Mouse (Mus musculus) forebrain, postnatal 0 days (tissue): ENCODE measurements around the gene Ppm1b. TPM values are rescaled to one million over a fixed set of nuclear protein-coding genes. Genes with fewer than 3 reads are reported as not detected.

Source experiments
- ATAC-seq: fragments of 200-750 bp; cut with Nextera tagmentation; 2 replicates; pipeline ENCODE4 v1.8.0; 2017; ENCODE audit warnings: mild to moderate bottlenecking, moderate library complexity
- DNase-seq: peaks from one replicate; pipeline ENCODE4 v3.0.0-alpha.2; 2015
- H3K27ac ChIP-seq: fragments of 300-500 bp; sonication (generic); 2 replicates; pipeline ENCODE4 v1.5.1; 2014; ENCODE audit warnings: low read depth, mild to moderate bottlenecking, antibody characterized with exemption, low read length, moderate library complexity, mixed read lengths
- H3K27me3 ChIP-seq: fragments of 300-500 bp; sonication (generic); 2 replicates; pipeline ENCODE4 v1.6.1; 2014; ENCODE audit warnings: mild to moderate bottlenecking, low read length, mixed read lengths; ENCODE audit not compliant: insufficient read depth
- H3K36me3 ChIP-seq: fragments of 300-500 bp; sonication (generic); 2 replicates; pipeline ENCODE4 v1.6.1; 2014; ENCODE audit warnings: mild to moderate bottlenecking, moderate library complexity; ENCODE audit not compliant: insufficient read depth
- H3K4me1 ChIP-seq: fragments of 300-500 bp; sonication (generic); 2 replicates; pipeline ENCODE4 v1.6.1; 2014; ENCODE audit warnings: antibody characterized with exemption; ENCODE audit not compliant: insufficient read depth
- H3K4me2 ChIP-seq: fragments of 300-500 bp; sonication (generic); 2 replicates; pipeline ENCODE4 v1.6.1; 2014; ENCODE audit warnings: low read depth, mild to moderate bottlenecking, moderate library complexity
- H3K4me3 ChIP-seq: fragments of 300-500 bp; sonication (generic); 2 replicates; pipeline ENCODE4 v1.5.1; 2014; ENCODE audit warnings: low read depth, low read length, mixed read lengths
- H3K9ac ChIP-seq: fragments of 300-500 bp; sonication (generic); 2 replicates; pipeline ENCODE4 v1.6.1; 2014; ENCODE audit warnings: mild to moderate bottlenecking
- H3K9me3 ChIP-seq: fragments of 300-500 bp; sonication (generic); 2 replicates; pipeline ENCODE4 v1.6.1; 2016; ENCODE audit warnings: low read length
- CTCF ChIP-seq: sonication (generic); IDR thresholded peaks from 2 replicates; pipeline ENCODE4 v1.5.1; 2016; ENCODE audit warnings: antibody characterized with exemption, control low read depth, low read depth
- WGBS: fragments of 180-500 bp; shearing (Covaris S2); extraction: QIAGEN DNeasy Blood & Tissue Kit; methylation state at CpG from one replicate; pipeline ENCODE4 v1.1.7; 2014; 5-methylcytosine and 5-hydroxymethylcytosine counted together
- polyA plus RNA-seq: library from polyadenylated mRNA; unstranded; fragments of >200 nt; fragmentation: Nextera tagmentation; extraction: Ambion mirVana; gene quantifications from 2 replicates; pipeline ENCODE4 v1.2.1, GENCODE M21; 2015
- total RNA-seq: library from RNA; depleted of rRNA; stranded (reverse); fragments of >200 nt; gene quantifications from 2 replicates; pipeline ENCODE4 v1.2.3, GENCODE M21; 2014

Gene Ppm1b
- total and polyA plus RNA-seq, 2 experiments from 2014 or later, result 62.9 to 68.8 TPM

- 93% methylated on average over 8 of the region's 8 CpGs for WGBS
- Histone ChIP-seq H3K9ac (no peak overlapping the region), H3K4me3 (no peak overlapping the region), H3K4me1 (no peaks in the 10 kb centered on the region), H3K4me2 (no peak overlapping the region), H3K27ac (no peak overlapping the region), H3K36me3 (no peaks in the 10 kb centered on the region), H3K27me3 (no peaks in the 10 kb centered on the region), H3K9me3 (no peaks in the 10 kb centered on the region)
- ATAC-seq (no peak), DNase-seq (no peak)
- TF ChIP-seq CTCF, result no peak
These were observed 67.7 kb downstream of the Ppm1b start for GRCm38 (mm10) chr17:85024237-85024636.

- no peaks in the 10 kb centered on the region for H3K27me3 ChIP-seq
- no peak overlapping the region for H3K4me3 ChIP-seq
- ATAC-seq (no peak), DNase-seq (no peak)
- H3K36me3 ChIP-seq, result no peaks in the 10 kb centered on the region
- H3K4me2 ChIP-seq, result no peak overlapping the region
- no peaks in the 10 kb centered on the region for H3K9me3 ChIP-seq
- WGBS, result 94% methylated on average over 6 of the region's 6 CpGs
- H3K27ac ChIP-seq, result no peak overlapping the region
- H3K9ac ChIP-seq, result no peak overlapping the region
- no peaks in the 10 kb centered on the region for H3K4me1 ChIP-seq
- TF ChIP-seq CTCF, result no peak
These were observed 68.6 kb downstream of the Ppm1b start for GRCm38 (mm10) chr17:85025151-85025550.

- Histone ChIP-seq H3K27ac (no peak overlapping the region), H3K9ac (no peak overlapping the region), H3K9me3 (no peaks in the 10 kb centered on the region), H3K27me3 (no peaks in the 10 kb centered on the region), H3K36me3 (no peaks in the 10 kb centered on the region), H3K4me3 (no peak overlapping the region), H3K4me2 (no peak overlapping the region), H3K4me1 (no peaks in the 10 kb centered on the region)
- no peak for DNase-seq
- 93% methylated on average over 6 of the region's 6 CpGs for WGBS
- no peak for ATAC-seq
- no peak for TF ChIP-seq CTCF
These were observed 69.9 kb downstream of the Ppm1b start for GRCm38 (mm10) chr17:85026436-85026835.

GRCm38 (mm10) chr17:85027247-85027646, 70.7 kb downstream of the Ppm1b start:
- TF ChIP-seq CTCF, result no peak
- H3K9me3 ChIP-seq, result no peaks in the 10 kb centered on the region
- no peak overlapping the region for H3K9ac ChIP-seq
- H3K4me1 ChIP-seq, result no peaks in the 10 kb centered on the region
- 89% methylated on average over 3 of the region's 3 CpGs for WGBS
- no peaks in the 10 kb centered on the region for H3K36me3 ChIP-seq
- no peak for ATAC-seq
- H3K4me3 ChIP-seq, result no peak overlapping the region
- H3K4me2 ChIP-seq, result no peak overlapping the region
- DNase-seq, result no peak
- no peak overlapping the region for H3K27ac ChIP-seq
- H3K27me3 ChIP-seq, result no peaks in the 10 kb centered on the region

GRCm38 (mm10) chr17:85028093-85028739, 71.7 kb downstream of the Ppm1b start, which contains the start of gene Slc3a1:
Gene Slc3a1 (plus strand): TSS chr17:85028376.
- Histone ChIP-seq H3K4me2 (no peak within 1 kb of the TSS), H3K9me3 (no peaks in the 10 kb centered on the region), H3K4me3 (no peak within 1 kb of the TSS), H3K27ac (no peak within 1 kb of the TSS), H3K36me3 (no peaks in the 10 kb centered on the region), H3K4me1 (no peaks in the 10 kb centered on the region), H3K27me3 (no peaks in the 10 kb centered on the region), H3K9ac (no peak within 1 kb of the TSS)
- DNase-seq (no peak), ATAC-seq (no peak)
- no peak for TF ChIP-seq CTCF
- 80% methylated on average over 20 of the region's 20 CpGs for WGBS

- no peaks in the 10 kb centered on the region for H3K4me1 ChIP-seq
- H3K9me3 ChIP-seq, result no peaks in the 10 kb centered on the region
- no peak for TF ChIP-seq CTCF
- H3K36me3 ChIP-seq, result no peaks in the 10 kb centered on the region
- no peak overlapping the region for H3K4me2 ChIP-seq
- H3K9ac ChIP-seq, result no peak overlapping the region
- no peaks in the 10 kb centered on the region for H3K27me3 ChIP-seq
- no peak for DNase-seq
- WGBS, result 92% methylated on average over 10 of the region's 10 CpGs
- no peak overlapping the region for H3K4me3 ChIP-seq
- ATAC-seq, result no peak
- no peak overlapping the region for H3K27ac ChIP-seq
These were observed 72.3 kb downstream of the Ppm1b start for GRCm38 (mm10) chr17:85028797-85029196.

- no peak for TF ChIP-seq CTCF
- H3K4me1 ChIP-seq, result no peaks in the 10 kb centered on the region
- 80% methylated on average over 5 of the region's 5 CpGs for WGBS
- no peak overlapping the region for H3K9ac ChIP-seq
- ATAC-seq, result no peak
- no peaks in the 10 kb centered on the region for H3K9me3 ChIP-seq
- H3K27ac ChIP-seq, result no peak overlapping the region
- no peak overlapping the region for H3K4me3 ChIP-seq
- no peaks in the 10 kb centered on the region for H3K36me3 ChIP-seq
- no peak for DNase-seq
- no peaks in the 10 kb centered on the region for H3K27me3 ChIP-seq
- no peak overlapping the region for H3K4me2 ChIP-seq
These were observed 74.1 kb downstream of the Ppm1b start for GRCm38 (mm10) chr17:85030651-85031050.
